Mouse (Mus musculus) cerebellum, adult 9-11 months (tissue): Measurements from ENCODE around the gene Usp7.

Source experiments
- DNase-seq: peaks from one replicate; pipeline ENCODE4 v3.0.0; 2022

Usp7 gene

GRCm38 (mm10) chr16:8714851-8715250 lies 77.3 kb downstream of the Usp7 start:
- no peak for DNase-seq

- DNase-seq = no peak
Observed at GRCm38 (mm10) chr16:8711998-8712397, 80.1 kb downstream of the Usp7 start.

- no peak for DNase-seq
Observed at GRCm38 (mm10) chr16:8700586-8700985, 91.5 kb downstream of the Usp7 start.

GRCm38 (mm10) chr16:8699556-8699955 lies 92.6 kb downstream of the Usp7 start:
- DNase-seq = no peak

GRCm38 (mm10) chr16:8691206-8691605 lies 100.9 kb downstream of the Usp7 start:
- peak; percentile 70 for DNase-seq

GRCm38 (mm10) chr16:8689979-8690656 lies 102.0 kb downstream of the Usp7 start:
- DNase-seq = peak; percentile 93

GRCm38 (mm10) chr16:8687559-8688112 lies 104.5 kb downstream of the Usp7 start:
- no peak for DNase-seq

GRCm38 (mm10) chr16:8686871-8687535 lies 105.1 kb downstream of the Usp7 start:
- DNase-seq = peak; percentile 42

GRCm38 (mm10) chr16:8686121-8686870 lies 105.8 kb downstream of the Usp7 start:
- DNase-seq = peak; percentile 77

GRCm38 (mm10) chr16:8685087-8685486 lies 107.0 kb downstream of the Usp7 start:
- peak; percentile 83 for DNase-seq

GRCm38 (mm10) chr16:8680470-8680869 lies 111.6 kb downstream of the Usp7 start, which contains the start of gene Gm5767:
Gm5767 (plus strand) TSS chr16:8680770.
- DNase-seq = no peak

- no peak for DNase-seq
Observed at GRCm38 (mm10) chr16:8679780-8680179, 112.3 kb downstream of the Usp7 start.

GRCm38 (mm10) chr16:8678676-8679075 lies 113.4 kb downstream of the Usp7 start:
- DNase-seq = no peak

GRCm38 (mm10) chr16:8678035-8678434 lies 114.1 kb downstream of the Usp7 start:
- no peak for DNase-seq

- peak; percentile 29 for DNase-seq
Observed at GRCm38 (mm10) chr16:8676800-8677199, 115.3 kb downstream of the Usp7 start.

GRCm38 (mm10) chr16:8676228-8676627 lies 115.9 kb downstream of the Usp7 start:
- DNase-seq = no peak

- DNase-seq = no peak
Observed at GRCm38 (mm10) chr16:8675559-8675958, 116.5 kb downstream of the Usp7 start.

GRCm38 (mm10) chr16:8674165-8674564 lies 117.9 kb downstream of the Usp7 start:
- no peak for DNase-seq

GRCm38 (mm10) chr16:8673343-8673742 lies 118.8 kb downstream of the Usp7 start:
- DNase-seq = no peak

- DNase-seq = no peak
Observed at GRCm38 (mm10) chr16:8672811-8673210, 119.3 kb downstream of the Usp7 start.

GRCm38 (mm10) chr16:8672350-8672687 lies 119.8 kb downstream of the Usp7 start:
- DNase-seq = no peak

GRCm38 (mm10) chr16:8671551-8672349 lies 120.4 kb downstream of the Usp7 start, which contains the start of gene Carhsp1:
Carhsp1 (minus strand) TSS chr16:8672155.
- DNase-seq = peak; percentile 70
